Mouse (Mus musculus) heart, postnatal 4 days (tissue): Measurements from ENCODE around the gene Sephs2. TPM values are rescaled to one million over a fixed set of nuclear protein-coding genes. Genes with fewer than 3 reads are reported as not detected.
A peak's percentile ranks its signal among the peaks of the same experiment; 100 is the strongest.
"Not testable (repeated sequence)": the region's sequence is repeated elsewhere in the genome, so short reads cannot be mapped to it uniquely, and the experiment has no call there.

ENCODE experiments used
- DNase-seq: peaks from one replicate; pipeline ENCODE4 v3.0.0; 2021
- total RNA-seq, 2 experiments: library from RNA; stranded (reverse); gene quantifications; 2 replicates each; pipeline ENCODE4 v1.2.3; 2021

Sephs2 gene
- total RNA-seq, 2 experiments from 2014 or later: 44.2 to 45.7 TPM

- DNase-seq: no peak
Observed at GRCm38 (mm10) chr7:127270666-127271065, 3.2 kb downstream of the Sephs2 start.

GRCm38 (mm10) chr7:127270256-127270655 lies 3.6 kb downstream of the Sephs2 start:
- no peak for DNase-seq

- no peak for DNase-seq
Observed at GRCm38 (mm10) chr7:127263526-127263925, 10.3 kb downstream of the Sephs2 start.

DNA sequence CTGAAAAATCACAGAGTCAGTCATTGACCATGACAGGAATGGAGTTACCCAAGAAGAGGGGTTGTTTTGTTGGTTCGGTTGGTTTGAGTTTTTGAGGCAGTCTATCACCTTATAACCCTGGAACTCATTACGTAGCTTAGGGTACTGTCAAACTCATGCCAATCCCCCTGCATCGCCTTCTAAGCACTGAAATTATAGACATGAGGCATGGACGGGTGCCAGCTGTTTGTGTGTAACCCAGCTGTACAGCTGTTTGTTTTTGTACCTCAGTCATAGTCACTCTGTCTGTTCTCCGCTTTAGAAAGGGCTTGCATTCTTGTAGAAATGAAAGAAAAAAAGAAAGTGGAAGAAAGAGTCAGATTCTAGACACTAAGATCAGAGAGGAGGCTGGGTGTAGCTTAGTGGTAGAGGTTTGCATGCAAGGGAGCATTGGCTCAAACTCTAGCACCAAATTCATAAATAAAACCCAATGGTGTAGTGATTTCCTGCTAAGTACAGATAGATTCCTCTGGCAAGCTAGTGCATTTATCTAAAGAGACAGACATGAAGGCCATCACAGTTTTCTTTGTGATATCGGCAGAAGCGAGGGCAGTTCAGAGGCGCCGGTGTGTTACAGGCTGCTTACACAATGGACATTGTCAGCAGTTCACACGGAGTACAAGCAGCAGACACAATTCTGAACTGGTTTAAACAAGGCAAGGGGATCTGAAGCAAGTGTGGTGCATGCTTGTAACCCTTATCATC lies 11.5 kb downstream of the Sephs2 start:
- DNase-seq: no peak

DNA sequence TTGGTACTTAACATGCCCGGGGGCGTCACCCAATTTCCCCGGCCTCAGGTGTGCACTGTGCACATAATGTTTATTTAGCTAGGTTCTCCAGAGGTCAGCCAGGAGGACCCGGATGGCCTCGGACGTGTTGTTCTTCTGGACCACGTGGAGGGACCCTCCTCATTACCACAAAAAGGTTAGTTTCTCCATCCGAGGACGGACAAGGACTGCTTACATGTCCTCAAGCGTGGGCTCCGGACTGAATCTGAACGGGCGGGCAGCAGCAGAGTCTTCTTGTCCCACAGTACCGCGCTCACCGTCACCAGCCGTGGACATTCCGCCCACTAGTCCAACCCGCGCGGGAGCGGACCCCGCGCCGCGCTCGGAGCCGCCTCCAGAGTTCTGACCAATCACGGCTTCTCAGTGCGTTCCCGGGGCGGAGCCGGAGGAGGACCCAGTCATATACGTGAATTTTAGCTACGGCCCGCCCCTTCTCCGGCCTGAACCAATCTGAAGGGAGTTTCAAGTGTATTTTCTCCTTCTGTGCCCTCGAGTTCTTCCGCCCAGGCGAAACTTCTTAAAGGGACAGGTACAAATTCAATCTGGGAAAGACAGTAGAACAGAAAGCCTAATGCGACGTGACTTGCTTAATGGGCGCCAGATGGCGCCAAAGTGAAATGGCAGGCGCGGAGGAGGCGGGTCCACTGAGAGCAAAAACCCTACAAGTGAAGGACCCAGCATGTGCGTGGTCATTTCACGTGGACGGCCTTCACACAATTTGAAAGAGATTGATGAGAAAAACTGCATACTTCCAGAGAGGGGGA lies 13.3 kb downstream of the Sephs2 start, which contains the start of gene Dctpp1:
Gene Dctpp1, minus strand, starts transcription at position 401 of the 803 bp plus-strand sequence.
- peak; percentile 97 for DNase-seq

- DNase-seq: no peak
Observed at GRCm38 (mm10) chr7:127259186-127259905, 14.5 kb downstream of the Sephs2 start.

DNA sequence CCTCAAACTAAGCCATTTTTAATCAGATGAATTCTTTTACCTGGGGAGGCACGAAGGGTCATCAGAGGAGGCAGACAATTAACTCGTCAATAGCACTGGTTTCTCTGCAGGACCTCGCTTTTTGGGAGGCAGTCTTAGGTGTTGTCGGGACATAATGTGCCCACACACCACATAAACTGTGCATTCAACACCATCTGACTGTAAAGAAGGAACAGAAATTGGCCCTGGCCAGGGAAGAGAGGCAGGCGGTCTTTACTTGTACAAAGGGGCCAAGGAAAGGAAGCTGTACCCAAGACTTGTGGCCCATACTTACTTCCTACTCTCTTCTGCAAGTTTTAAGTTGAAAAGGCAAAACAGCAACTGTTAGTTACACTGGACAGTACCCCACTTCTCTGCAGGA lies 17.3 kb downstream of the Sephs2 start:
- no peak for DNase-seq

DNA sequence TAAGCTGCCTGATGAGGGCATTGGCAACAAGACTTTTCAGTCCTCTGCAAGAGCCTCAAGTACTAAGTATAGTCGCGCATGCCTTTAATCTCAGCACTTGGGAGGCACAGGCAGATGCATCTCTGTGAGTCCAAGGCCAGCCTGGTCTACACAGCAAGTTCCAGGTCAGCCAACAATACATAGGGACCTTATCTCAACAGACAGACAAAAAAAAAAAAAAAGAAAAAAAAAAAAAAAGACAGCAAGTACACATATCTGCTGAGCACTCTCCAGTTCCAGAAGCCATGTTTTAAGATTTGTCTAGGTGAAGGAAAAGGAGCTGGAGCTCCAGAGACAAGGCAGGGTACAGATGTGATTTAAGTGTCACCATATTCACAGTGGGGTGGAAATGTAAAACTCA lies 17.9 kb downstream of the Sephs2 start:
- no peak for DNase-seq

DNA sequence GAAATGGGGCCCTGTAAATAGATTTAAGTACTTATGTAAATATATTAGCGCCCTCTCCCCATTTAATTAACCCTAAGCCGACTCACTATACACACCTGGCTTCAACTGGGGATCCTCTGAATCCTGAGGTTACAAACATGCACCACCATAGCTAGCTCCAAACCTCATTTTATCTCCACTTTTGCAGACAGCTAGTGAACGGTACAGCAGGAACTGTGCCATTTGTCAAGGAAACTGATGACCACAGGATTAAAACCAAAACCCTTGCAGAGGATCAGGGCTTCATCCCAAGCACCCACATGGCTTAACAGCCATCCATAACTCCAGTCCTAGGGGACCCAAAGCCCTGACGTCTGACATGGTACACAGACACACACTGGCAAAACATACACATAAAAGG lies 18.8 kb downstream of the Sephs2 start:
- no peak for DNase-seq

- peak; percentile 96 for DNase-seq
Observed at GRCm38 (mm10) chr7:127253821-127254769, 19.8 kb downstream of the Sephs2 start.

DNA sequence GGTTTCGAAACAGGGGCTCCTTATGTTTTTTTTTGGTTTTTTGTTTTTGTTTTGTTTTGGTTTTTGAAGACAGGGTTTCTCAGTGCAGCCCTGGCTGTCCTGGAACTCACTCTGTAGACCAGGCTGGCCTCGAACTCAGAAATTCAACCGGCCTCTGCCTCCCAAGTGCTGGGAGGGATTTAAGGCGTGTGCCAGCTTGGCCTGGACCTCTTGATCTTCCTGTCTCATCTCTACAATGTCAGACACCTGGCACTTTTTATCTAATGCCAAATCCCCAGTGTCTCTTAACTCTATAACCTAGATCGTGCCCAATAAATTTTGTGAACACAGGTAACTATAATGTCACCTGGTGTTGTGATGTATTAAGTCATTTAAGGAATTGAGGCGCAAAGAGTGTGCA lies 20.5 kb downstream of the Sephs2 start:
- DNase-seq: no peak

DNA sequence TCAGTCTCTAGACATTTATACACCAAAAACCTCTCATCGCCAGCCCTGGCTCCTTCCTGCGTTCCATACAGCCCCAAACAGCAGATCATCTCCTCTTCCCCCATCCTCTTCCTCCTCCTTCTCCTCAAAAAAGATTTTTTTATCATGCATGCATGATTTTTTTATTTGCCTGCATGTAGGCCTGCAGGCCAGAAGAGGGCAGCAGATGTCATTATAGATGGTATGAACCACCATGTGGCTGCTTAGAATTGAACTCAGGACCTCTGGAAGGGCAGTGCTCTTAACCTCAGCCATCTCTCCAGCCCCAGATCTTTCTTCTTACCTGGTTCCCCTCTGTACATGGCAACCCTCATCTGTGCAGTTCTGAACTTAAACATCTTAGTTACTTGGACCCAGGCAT lies 21.4 kb downstream of the Sephs2 start:
- DNase-seq: no peak

GRCm38 (mm10) chr7:127250511-127250910 lies 23.3 kb downstream of the Sephs2 start:
- not testable (repeated sequence) for DNase-seq

DNA sequence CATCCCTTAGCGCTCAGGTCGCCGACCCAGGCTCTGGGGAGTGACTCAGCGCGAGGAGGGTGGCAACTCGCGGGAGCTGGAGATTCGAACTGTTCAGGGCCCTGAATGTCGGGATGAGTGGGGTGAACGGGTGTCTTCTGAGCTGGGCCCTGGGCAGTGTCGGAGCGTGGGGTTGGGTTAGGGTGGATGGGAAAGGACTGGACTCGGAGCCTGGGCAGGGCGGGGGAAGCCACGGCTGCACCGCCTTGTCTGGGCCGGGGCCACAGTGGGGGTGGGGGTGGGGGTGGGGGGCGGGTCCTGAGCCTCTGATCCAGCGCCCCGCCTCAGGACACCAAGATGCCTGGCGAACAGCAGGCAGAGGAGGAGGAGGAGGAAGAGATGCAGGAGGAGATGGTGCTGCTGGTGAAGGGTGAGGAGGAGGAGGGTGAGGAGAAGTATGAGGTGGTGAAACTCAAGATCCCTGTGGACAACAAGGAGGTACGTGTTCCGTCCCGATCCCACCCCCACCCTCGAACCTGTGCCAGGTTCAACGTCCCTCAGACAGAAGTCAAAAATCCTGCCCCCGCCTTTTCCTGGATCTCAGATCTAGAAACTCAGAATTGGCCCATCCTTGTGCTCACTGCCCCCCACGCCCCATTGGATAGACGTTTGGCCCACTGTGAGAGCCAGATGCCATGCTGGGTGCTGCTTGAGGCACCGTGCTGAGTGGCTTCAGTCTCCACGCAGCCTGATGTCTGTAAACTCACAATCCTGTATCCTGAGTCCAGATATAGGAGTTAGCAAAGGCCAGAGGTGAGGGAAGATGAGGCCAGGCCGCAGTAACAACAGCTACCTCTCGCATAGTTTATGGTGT lies 29.0 kb downstream of the Sephs2 start:
- DNase-seq: no peak

DNA sequence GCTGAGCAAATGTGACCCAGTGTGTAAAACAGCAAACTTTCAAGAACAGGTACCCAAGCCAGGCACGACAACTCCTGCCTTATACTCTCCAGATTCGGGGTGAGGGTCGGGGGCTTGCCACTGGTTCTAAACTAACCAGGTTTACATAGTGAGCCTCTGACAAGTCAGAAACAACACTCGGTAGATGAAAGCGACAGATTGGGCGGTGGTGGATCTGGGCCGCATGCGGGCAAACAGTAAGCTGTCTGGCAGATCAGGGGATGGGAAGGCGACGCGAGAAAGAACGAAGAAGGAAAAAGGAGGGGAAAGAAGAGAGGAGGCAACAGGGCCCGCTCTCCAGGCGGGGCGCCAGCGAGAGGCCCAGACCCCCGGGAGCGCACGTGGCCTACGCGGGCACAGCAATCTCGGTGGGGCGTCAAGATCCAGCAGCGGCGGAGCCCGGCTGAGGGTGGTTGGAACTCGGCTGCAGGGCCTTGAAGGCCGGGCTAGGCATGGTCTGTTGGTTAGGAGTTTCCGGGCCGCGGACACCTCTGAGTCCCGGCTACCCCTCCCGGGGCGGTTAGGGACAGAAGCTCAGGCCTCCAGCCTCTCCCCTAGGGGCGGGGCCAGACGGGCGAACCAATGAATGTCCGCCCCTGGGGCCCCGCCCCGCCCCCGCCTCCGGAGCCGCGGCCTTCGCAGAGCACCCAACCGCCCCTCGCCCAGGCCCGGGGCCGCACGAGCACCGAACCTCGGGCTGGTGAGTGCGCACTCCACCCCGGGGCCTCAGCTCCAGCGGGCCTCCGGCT lies 29.8 kb downstream of the Sephs2 start, which contains the start of gene Zfp771:
Gene Zfp771, plus strand, starts transcription at position 405 of the 788 bp plus-strand sequence.
- peak; percentile 95 for DNase-seq

DNA sequence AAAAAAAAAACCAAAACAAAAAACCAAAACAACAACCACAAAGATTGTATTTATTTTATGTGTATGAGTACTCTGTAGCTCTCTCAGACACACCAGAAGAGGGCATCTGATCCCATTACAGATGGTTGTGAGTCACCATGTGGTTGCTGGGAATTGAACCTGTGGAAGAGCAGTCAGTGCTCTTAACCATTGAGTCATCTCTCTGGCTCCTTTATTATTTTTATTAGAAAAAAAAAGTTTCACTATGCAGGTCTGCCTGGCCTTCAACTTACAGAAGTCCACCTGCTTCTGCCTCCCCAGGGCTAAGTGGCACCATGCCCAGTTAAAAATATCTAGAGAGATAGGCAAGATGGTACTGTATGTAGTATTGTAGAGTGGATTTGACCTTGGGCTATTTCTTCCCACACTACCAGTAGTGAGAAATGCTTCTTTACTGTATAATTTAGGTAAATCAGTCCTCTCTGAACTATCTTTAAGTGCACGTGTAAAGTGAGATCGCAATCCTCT lies 30.4 kb downstream of the Sephs2 start:
- no peak for DNase-seq

DNA sequence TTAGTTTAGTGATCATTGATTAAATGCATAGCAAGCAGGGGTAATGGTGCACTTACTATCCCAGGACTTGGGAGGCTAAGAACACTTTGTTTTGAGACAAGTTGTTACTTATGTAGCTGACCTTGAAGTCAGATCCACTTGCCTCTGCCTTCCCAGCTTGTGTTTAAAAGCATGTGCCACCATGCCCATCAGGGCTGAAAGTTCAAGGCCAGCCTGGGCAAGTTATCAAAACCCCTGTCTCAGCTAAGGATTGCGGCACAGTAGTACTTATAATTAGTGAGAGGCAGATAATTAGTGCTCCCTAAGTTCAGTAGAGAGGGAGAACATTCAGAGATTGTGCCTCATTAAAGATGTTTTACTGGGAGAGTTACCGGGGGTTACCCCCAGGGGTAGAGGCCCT lies 39.1 kb downstream of the Sephs2 start:
- no peak for DNase-seq

DNA sequence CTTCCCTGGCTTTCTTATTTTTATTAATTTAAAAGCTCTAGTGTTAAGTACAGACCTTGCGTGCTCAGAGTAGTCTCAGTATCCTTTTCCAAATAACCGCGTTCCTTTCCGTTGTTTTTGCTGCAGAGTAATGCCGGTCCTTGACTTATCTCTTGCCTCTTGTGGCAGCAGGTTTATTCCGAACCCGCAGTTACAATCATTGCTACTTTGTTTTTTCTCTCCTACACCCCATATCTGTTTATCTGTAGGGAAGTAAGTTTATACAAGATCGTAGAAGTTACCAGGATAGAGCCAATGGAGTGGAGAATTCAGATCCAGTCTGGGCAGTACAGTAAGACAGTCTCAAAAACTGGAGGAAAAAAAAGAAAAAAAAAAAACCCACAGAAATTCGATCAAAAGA lies 40.1 kb downstream of the Sephs2 start:
- no peak for DNase-seq

DNA sequence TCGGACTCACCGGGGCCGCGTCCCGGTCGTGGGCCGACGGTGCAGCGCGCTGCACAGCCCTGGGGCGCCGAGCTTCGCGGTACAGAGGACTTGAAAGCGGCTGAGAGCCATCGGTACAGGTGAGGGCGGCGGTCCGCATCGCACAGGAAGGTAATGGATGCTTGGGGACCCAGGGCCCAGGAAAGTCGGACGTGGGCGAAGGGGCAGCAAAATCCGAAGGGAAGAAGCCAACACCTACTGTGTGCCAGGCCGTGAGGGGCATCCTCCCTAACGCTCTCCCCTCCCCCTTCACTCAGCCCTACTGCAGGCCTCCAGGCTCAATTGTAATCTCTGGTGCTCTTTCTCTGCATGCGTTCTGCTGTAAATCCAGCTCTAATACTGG lies 40.5 kb downstream of the Sephs2 start:
- DNase-seq: no peak
